Mouse (Mus musculus): ENCODE results near the gene Rundc3a.
"Not testable (repeated sequence)": the region's sequence is repeated elsewhere in the genome, so short reads cannot be mapped to it uniquely, and the experiment has no call there.

Gene Rundc3a

DNA sequence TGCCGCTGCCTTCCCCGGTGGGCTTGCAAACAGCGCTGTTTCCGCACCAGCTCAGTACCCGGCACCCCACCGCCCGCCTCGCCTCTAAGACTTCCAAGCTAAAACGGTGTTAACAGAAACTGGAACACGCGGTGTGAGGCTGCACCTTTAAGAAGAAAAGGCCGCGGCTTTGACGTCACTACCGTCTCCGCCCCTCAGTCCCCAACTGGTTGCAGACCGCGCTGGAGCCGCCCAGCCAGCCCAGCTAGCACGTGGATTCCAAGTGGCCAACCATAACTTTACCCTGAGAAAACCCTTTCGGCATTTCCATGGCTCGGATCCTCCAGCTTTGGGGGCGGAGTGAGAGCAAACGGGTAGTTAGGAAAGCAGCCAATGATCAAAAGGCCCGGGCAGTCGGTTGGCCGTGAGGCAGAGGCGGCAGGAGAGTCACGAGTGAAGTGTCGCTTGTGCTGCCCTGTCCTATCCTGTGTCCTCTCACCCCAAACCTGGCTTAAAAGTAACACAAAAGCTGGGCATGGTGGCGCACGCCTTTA is 15.2 kb downstream of the Rundc3a start:
- peak; percentile 100 for DNase-seq (ENCODE audit: low read depth, low spot score)

DNA sequence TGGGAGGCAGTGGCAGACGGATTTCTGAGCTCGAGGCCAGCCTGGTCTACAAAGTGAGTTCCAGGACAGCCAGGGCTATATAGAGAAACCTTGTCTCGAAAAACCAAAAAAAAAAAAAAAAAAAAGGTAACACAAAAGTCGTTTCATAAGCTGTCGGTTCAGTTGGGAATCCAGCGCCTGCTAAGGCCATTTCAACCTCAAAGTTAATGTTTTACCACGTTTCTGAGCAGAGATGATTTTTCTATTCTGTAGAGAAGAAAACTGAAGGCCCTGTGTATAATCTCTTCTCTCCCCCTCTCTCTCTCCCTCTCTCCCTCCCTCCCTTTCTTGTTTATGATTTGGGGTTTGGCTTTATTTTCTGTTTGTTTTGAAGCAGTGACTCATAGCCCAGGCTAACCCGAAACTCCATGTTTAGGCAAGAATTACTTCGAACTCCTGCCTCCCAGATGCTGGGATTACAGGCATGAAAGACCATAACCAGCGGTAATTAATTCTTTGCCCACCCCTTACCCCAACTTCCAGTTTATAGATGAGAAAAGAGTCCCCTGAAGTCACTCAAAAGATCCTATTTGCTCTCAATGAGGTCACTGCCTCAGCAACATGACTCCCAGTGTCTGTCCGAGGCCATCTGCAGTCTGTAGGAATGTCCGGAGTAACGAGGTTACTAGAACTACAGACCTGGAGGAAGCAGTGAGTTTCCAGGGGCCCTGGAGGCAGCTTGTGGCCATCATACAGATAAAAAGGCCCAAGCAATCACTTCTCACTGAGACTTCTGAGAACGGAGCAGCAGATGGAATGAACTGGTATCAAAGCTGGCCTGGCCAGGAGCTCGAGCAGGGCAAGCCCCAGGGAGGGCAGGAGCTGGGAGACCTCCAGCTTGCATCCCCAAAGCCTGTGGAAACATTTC is 15.9 kb downstream of the Rundc3a start:
- no peak for DNase-seq (ENCODE audit: low read depth, low spot score)

DNA sequence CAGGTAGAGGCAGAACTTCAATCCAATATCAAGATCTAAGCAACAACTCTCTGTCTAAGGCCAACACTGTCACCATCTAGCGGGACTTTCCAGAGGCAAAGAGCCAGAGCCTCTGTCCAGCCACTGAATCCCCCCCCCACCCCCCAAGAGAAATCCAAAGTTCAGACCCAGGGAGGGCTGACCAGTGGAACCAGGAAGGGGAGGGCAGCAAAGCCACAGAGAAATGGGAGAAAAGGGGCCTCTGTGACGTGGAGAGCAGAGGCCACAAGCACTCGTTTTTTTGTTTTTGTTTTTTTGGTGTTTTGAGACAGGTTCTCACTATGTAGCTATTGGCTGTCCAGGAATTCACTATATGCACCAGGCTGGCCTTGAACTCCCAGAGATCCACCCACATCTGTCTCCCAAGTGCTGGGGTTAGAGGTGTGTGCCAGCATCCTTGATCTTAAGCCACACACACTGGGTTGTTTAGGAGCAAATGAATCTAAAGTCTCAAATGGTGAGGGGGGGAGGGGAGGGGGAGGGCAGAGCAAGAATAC is 16.7 kb downstream of the Rundc3a start:
- no peak for DNase-seq (ENCODE audit: low read depth, low spot score)

DNA sequence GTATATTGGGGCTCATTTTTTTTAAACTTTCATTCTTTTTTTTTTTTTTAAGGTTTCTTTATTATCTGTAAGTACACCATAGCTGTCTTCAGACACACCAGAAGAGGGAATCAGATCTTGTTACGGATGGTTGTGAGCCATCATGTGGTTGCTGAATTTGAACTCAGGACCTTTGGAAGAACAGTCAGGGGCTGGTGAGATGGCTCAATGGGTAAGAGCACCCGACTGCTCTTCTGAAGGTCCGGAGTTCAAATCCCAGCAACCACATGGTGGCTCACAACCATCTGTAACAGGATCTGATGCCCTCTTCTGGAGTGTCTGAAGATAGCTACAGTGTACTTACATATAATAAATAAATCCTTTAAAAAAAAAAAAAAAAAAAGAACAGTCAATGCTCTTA is 17.1 kb downstream of the Rundc3a start:
- not testable (repeated sequence) for DNase-seq (ENCODE audit: low read depth, low spot score)

DNA sequence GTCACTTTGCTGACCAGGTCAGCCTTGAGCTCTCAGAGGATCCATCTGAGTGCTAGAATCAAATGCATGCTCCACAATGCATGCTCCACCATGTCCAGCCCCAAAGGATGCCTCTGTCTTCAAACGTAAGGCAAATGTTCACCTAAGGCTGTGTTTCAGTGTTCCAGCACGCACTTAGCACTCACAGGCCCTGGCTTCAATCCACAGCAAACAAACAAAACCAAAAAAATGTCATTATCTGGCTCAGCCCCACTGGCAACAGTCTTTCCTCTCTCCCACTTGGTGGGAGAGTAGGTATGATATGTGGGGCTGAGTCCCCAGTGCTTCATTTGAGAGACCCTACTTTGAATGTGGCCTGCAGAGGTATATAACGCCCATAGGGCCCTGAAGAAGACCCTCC is 17.9 kb downstream of the Rundc3a start:
- DNase-seq (ENCODE audit: low read depth, low spot score) = no peak

DNA sequence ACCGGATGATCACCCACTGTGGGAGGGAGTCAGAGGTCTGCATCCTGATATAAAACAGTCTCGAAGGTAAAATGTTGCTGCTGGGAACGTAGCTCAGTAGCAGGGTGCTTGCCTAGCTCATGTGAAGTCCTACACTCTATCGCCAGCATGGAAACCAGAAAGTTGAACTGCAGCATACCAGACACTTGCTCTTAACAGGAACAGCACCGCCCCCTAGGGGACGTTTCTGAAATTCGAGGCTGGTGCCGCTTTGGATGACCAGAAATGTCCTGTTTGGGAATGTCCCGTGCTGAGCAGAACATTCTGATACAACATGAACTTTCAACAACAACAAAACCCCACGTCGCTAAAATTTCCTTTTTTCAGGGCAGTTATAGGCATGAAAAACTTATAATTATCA is 18.5 kb downstream of the Rundc3a start:
- DNase-seq (ENCODE audit: low read depth, low spot score) = peak; percentile 66

DNA sequence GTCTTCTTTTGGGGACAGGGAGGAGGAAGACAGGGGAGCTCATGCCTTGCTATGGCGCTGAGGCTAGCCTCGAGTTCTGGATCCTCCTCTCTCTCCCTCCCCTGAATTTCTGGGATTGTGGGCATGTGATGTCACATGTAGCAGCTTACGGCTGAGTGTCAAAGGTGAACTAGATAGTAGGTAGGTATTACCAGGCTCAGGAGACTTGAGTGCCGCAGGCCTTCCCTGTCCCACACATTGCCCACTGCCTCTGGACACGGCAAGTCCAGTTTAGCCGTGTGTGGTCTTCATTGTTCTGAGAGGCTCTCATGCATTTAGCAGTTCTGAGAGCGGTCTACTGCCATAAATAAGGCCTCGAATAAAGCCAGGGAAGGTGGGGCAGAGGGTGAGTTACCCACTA is 19.9 kb downstream of the Rundc3a start:
- no peak for DNase-seq (ENCODE audit: low read depth, low spot score)

DNA sequence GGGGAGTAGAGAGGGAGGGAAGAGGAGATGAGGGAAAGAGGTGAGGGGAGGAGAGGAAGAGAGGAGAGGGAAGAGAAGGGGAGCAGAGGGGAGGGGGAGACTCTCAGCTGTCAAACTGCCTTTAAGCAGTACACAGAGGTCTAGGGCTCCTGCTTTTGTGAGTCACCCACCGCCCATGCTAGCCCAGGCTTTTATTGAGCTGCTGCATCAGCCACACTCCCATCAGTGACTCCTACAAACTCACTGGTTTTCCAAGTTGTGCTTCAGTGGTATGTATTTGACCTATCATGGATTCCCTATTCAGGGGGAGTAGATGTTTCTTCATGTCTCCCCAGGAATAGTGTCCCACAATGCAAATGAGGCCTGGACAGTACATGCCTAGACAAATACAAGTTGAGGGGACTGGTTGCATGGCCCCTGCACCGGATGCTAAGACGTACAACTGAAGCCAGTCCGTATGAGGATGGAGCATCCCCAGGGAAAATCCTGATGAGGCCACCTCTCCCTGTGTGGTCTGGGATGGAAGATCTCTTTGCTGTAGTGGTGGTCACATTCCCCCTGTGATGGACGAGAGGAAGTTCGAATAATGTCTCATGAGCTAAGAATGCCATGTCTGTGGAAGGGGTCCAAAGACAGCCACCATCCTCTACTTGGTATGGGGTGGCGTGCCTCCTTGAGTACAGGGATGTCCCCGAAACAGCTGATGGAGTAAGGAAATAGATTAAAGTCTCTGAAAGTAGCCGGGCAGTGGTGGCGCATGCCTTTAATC is 22.0 kb downstream of the Rundc3a start:
- no peak for DNase-seq (ENCODE audit: low read depth, low spot score)

DNA sequence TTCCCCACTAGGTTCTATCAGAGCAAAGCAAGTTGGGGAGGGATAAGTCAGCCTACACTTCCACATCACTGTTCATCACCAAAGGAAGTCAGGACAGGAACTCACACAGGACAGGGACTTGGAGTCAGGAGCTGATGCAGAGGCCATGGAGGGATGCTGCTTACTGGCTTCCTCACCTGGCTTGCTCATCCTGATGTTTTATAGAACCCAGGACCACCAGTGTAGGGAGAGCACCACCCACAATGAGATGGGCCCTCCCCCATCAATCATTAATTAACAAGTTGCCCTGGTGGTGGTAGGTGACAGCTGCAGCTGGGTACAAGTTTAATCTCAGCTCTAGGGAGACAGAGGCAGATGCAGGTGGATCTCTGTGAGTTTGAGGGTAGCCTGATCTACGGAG is 24.0 kb downstream of the Rundc3a start:
- no peak for DNase-seq (ENCODE audit: low read depth, low spot score)

DNA sequence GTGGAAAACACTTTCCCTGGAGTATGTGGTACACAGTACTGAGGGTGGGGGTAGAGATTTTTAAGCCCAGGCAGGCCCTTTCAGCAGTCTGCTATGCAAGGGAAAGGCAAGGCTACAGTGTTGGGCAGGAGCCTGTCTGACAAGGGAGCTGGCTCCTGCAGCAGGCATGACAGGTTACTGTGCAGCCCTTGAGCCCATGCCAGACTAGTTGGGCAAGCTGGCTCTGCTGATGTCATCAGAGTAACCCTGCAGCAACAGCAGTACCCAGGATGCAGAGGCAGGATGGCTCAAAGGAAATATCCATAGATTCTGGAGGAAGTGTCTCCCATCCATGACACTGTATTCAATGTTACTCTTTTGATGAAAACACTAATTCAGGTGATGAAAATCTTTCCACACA is 25.7 kb downstream of the Rundc3a start:
- DNase-seq (ENCODE audit: low read depth, low spot score) = no peak

DNA sequence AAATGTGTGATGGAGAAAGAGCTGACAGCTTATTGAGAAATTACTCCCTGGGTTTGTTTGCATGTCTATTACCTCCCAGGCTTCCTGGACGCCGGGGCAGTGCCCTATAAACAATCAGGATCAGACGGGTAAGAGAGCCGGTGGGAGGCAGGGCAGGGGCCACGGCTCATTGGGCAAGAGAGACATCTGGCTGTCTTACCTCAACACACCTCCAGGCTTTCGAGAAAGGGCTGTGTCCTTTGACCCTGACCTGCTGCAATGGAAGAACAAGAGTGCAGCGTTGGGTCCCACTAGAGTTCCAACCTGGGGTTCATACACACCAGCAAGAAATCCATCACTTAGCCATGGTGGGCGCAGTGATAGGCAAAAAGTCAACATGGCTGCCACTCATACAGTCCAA is 28.4 kb downstream of the Rundc3a start:
- DNase-seq (ENCODE audit: low read depth, low spot score) = no peak

DNA sequence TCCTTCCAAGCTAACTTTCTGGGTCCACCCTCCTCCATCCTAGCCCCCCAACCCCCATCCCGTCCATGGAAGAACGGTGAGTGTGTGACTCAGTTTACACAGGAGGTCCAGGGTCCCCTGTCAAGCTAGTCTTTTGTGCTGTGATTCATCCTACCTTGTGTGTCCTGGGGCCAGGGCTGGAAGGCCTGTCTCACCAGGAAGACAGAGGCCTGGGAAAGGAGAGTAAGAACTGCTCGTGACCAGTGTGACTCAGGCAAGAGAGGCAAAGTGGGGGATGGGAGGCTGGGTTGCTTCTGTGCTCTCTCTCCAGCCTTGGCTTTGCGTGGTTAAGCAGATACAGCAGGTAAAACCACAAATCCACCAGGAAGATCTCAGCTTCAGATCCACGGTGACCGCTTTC is 31.5 kb downstream of the Rundc3a start:
- no peak for DNase-seq (ENCODE audit: low read depth, low spot score)

DNA sequence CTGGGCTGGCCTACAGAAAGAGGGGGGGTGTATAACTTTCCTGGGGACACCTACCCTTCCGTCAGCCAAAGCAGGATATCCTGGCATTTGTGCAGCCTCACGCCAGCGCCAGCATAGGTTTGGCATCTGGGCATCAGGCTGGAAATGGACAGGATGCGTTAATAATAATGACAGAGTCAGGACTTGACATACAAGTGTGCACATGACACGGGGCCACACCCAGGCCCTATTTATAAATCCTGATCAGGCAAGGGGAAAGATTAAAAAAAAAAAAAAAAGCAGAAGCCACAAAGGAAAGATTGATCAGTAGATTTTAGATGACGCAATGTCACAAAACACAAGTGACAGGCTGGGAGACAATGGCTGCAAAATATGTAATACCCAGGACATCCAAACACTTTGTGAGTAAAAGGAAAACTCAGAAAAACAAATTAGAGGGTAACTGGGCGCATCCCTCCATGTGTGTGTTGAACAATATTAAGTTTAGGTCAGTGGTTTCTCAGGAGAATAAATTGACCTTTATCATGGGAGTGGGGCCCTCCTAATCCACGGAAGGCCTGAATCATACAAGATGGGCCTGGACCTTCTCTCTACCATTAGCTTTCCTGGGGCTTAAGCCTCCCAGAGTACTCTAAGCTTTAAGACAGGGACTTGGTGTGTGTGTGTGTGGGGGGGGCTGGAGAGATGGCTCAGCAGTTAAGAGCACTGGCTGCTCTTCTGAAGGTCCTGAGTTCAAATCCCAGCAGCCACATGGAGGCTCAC is 32.5 kb downstream of the Rundc3a start:
- DNase-seq (ENCODE audit: low read depth, low spot score) = no peak

DNA sequence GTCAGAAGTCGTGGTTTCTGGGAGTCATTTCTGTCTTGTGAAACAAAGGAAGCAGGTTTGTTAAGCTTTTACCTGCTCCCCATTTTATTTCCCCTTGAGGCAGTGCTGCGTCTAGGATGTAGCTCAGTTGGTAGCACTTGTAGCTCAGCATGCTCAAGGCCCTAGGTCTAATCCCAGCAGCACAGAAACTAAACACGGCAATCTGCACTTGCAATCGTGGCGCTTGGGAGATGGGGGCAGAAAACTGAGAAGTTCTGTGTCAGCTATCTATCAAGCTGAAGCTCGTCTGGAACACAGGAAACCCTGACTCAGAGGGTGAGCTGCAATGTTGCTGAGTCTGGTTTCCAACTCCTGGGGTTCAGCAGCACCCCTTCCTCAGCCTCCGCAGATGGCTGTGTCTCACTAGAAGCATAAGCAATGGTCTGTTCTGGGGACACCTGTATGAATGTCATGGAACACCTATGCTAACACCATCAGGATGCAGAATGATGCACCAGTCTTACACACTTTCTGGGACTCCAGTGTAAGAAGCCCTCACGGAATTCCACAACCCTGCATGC is 35.9 kb downstream of the Rundc3a start:
- DNase-seq (ENCODE audit: low read depth, low spot score) = no peak

DNA sequence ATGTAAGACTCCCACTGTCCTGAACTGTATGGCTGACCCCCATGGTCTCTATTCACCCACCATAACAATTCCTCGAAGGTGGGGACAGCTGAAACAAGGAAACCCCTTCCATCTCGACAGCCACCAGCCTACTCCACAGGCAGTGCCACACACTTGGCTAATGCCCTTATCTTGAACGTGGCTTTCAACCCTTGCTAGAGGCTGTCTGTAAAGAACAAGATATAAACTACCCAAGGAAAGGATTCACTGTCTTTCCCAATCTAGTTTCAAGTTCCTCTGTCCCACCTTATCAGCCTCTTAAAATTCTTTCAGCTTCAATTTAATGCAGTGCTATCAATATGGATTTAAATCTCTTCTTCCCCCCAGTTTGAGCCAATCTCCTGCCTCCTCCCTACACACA is 36.3 kb downstream of the Rundc3a start:
- DNase-seq (ENCODE audit: low read depth, low spot score) = no peak

DNA sequence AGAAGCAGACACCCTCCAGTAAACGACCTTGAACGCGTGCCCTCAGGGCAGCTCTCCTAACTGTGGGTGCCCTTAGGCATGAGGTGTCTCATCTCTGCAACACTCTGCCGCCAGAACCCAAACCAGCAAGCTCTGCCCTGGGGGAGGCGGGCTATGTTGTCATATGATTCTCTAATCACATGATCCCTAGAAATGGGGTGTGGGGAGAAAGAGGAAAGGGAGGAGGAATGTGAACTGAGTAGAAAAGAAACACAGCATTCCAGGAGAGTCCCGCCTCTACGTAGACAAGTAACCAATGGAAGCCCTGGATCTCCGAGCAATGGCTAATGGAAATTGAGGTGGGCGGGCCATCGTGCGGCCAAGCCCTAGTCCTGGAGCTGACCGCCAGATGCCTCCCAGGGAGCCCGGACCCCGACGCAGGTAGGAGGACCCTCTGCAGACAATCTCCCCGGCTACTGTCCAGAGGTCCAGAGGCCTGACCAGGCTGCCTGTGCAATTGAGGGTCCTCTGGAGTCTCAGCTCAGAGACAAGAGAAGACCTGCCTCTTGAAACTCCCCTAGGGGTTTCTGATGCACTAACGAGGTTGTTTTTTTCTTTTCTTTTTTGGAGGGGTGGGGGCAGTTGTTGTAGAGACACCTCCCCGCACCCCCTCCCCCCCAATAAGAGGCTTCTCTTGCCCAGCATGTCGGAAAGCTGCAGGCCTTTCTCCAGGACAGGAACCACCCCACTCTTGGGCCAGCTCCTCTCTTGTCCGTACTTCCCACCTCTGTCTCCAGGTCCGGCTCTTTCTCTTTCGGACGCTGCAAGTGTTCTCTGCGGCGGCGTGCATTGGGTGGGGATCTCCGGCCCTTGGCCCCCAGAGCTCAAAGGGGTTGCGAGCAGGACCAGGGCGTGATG is 37.2 kb downstream of the Rundc3a start, which contains the start of gene Grn:
Gene Grn (plus strand): TSS at position 195 of the 897 bp plus-strand sequence.
- DNase-seq (ENCODE audit: low read depth, low spot score) = no peak

DNA sequence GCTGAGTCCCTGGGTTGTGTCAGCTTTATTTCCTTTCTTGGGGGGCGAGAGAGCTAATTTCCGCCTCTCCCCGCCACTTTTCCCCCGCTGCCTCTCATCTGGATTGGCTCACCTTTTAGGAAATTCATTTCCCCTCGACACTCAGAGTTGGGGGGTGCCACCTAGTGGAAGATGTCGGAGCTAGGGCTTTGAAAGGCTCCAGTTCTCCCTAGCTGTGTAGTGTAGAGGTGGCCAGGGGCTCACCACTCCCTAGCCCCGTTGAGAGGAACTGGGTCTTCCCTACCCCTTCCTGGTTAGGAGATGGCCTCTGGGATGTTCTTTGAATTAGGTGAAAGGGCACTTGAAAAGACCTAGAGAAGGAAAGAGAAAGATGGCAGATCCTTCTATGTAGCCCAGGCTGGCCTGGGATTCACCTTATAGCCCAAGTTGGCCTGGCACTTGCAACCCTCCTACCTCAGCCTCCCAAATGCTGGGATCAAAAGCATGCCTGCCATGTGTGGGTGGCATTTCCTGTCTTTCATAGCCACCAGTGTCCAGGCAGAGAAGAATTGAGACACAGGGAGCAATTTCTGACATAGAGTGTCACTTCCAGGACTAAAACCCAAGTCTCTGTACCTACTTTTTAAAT is 37.9 kb downstream of the Rundc3a start:
- no peak for DNase-seq (ENCODE audit: low read depth, low spot score)

DNA sequence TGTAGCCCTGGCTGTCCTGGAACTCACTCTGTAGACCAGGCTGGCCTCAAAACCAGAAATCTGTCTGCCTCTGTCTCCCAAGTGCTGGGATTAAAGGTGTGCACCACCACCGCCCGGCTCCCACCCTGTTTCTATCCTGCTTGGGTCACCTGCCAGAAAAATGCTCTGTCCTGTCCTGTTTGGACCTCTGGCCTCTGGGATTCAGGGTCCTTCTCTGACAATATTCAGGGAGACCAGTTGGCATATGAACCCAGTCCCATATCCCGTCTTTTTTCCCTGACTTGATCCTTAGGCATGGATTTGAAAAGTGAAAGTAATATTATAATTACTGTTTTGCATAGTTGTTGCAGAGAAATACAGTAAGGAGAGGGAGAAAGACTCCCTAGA is 38.5 kb downstream of the Rundc3a start:
- DNase-seq (ENCODE audit: low read depth, low spot score) = no peak

DNA sequence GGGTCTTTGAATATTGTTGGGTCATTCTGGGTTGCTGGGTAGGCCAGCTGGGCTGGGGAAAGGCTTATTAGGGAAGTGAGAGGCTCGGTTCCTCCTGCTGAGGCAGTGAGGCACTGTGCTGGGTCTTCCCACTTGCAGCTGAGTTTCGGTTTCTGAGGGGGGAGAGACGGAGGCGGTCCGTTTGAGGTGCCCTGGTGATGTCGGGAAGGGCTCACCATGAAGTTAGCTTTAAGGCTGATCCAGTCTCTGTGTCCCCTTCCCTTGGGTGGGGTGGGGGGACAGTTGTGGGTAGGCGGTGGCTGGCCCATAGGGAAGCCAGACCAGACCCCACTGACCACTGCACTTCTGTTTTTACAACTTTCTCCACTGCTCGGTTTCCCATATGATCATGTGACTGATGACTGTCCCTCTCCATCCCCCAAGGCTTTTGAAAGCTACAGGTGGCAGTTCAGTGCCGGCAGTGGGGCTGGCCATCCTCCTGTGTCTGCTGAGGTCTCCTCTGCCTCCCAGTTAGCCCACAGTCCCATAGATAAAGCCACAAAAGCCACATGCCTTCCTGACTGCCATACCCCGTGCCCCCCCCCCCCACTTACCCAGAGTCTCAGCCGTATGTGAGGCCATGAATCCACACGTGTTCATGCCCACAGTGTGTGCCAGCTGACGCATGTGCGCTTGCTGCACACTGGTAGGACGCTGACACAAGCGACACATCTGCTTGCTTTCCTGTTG is 39.1 kb downstream of the Rundc3a start:
- no peak for DNase-seq (ENCODE audit: low read depth, low spot score)

All from WW6 (cell line).